Mouse (Mus musculus): Measurements from ENCODE around the gene Thg1l.

GRCm38 (mm10) chr11:45932771-45933170 is 22.5 kb downstream of the Thg1l start:
- no peak for TF ChIP-seq CTCF (IDR thresholded peaks at IDR 0.05; ENCODE audit: insufficient read depth, low read depth, low read length)
- no peak for TF ChIP-seq POLR2A (IDR thresholded peaks at IDR 0.05; ENCODE audit: insufficient read depth, low read depth, low read length)

Measured in olfactory bulb, adult 2 months (tissue).